Mouse (Mus musculus) layer of hippocampus, postnatal 25 days (tissue): Measurements from ENCODE around the gene Ppfibp1. TPM values are rescaled to one million over a fixed set of nuclear protein-coding genes. Genes with fewer than 3 reads are reported as not detected.

Source experiments
- DNase-seq, 2 experiments: peaks; one replicate each; pipeline ENCODE4 v3.0.0; 2022; ENCODE audit warnings: mixed read lengths in 2 of 2, low spot score in 1 of 2; ENCODE audit errors: extremely low spot score in 1 of 2
- total RNA-seq, 2 experiments: library from RNA; stranded (reverse); gene quantifications; 2 replicates each; pipeline ENCODE4 v1.2.3; 2021

The Ppfibp1 gene
- total RNA-seq, 2 experiments from 2014 or later = 40.9 to 41.7 TPM

DNA sequence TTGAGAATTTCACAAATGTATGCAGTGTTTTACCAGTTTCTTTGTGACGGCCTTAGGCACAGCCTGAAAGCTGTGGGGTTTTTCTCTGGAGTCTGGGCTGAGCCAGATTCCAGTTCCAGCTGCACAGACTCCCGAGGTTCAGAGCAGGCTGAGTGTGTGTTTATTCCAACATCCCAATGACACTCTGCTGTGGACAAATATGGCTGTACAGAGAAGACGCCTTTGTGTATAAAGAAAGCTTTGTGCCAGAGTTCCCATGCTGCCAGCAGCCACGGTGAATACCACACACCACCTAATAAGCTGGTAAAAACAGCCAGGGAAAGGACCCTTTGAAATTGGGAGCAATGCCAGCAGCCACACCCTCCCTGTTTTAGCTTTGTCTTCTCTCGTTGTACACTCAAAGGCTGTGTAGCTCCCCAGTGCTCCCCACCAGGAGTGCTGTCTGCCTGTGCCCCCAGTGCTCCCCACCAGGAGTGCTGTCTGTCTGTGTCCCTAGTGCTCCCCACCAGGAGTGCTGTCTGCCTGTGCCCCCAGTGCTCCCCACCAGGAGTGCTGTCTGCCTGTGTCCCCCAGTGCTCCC, 187.6 kb downstream of the Ppfibp1 start:
- no peak for DNase-seq

DNA sequence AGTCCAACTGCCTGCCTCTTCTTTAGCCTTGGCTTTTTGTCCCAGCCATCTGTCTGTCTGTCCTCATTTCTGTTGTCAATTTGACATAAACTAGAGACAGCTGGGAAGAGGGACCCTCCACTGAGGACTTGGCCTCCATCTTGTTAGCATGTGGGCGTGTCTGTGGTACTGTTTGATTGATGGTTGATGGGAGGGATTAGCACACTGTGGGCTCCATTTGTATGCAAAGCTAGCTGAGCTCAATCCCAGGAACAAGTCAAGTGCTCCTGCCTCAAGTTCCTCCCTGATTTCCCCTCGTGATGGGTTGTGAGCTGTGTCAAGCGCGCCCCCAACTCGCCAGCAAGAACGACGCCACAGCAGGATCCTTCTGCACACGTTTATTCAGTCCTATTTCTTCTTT, 188.6 kb downstream of the Ppfibp1 start:
- DNase-seq = no peak

DNA sequence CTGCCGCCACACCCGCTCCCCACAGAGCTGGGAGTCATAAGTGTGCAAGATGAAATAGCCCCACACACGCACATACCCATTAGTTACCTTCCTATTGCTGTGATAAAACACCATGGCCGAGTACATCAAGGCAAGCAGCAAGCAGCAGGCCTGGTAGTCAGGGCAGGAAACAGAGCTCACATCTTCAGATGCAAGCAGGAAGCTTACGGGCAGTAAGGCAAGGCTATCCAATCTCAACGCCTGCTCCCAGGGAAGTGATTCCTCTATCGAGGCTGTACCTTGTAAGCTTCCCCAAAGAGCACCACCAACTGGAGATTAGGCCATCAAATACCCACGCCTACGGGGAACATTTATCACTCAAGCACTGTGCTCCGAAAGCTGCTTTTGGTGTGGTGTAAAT, 191.6 kb downstream of the Ppfibp1 start:
- no peak for DNase-seq

Other genes starting within 250 kb of the Ppfibp1 start
- 10 to 100 TPM; 38.6 to 47.1 TPM for gene Med21, start 245.9 kb upstream of the Ppfibp1 start, total RNA-seq
- 10 to 100 TPM; 42.0 to 44.2 TPM for gene Tm7sf3, start 245.7 kb upstream of the Ppfibp1 start, total RNA-seq
- gene Stk38l, start 163.5 kb upstream of the Ppfibp1 start, total RNA-seq = 10 to 100 TPM; 21.4 to 22.2 TPM
- 1 to 10 TPM; 4.9 to 8.8 TPM for gene Arntl2, start 92.4 kb upstream of the Ppfibp1 start, total RNA-seq
- gene Smco2, start 38.4 kb upstream of the Ppfibp1 start, total RNA-seq = not detected
- gene 1700034J05Rik, start 65.9 kb downstream of the Ppfibp1 start, total RNA-seq = not detected
- 1 to 10 TPM; 1.2 to 1.7 TPM for gene Rep15, start 144.1 kb downstream of the Ppfibp1 start, total RNA-seq
- gene Mrps35, start 154.3 kb downstream of the Ppfibp1 start, total RNA-seq = 10 to 100 TPM; 44.4 to 47.3 TPM
- 1 to 10 TPM in 1 of 2 experiments, not detected in 1; 1.0 TPM for gene Mansc4, start 198.5 kb downstream of the Ppfibp1 start, total RNA-seq
- 10 to 100 TPM; 20.5 to 21.9 TPM for gene Klhl42, start 202.9 kb downstream of the Ppfibp1 start, total RNA-seq